Mouse (Mus musculus) forebrain, postnatal 0 days (tissue): ENCODE results near the gene Ceacam19. TPM values are rescaled to one million over a fixed set of nuclear protein-coding genes. Genes with fewer than 3 reads are reported as not detected.
A peak's percentile ranks its signal among the peaks of the same experiment; 100 is the strongest.
"Not testable (repeated sequence)": the region's sequence is repeated elsewhere in the genome, so short reads cannot be mapped to it uniquely, and the experiment has no call there.

Experiments
- ATAC-seq: fragments of 200-750 bp; cut with Nextera tagmentation; 2 replicates; pipeline ENCODE4 v1.8.0; 2017; ENCODE audit warnings: mild to moderate bottlenecking, moderate library complexity
- DNase-seq: peaks from one replicate; pipeline ENCODE4 v3.0.0-alpha.2; 2015
- H3K27ac ChIP-seq: fragments of 300-500 bp; sonication (generic); 2 replicates; pipeline ENCODE4 v1.5.1; 2014; ENCODE audit warnings: low read depth, mild to moderate bottlenecking, antibody characterized with exemption, low read length, moderate library complexity, mixed read lengths
- H3K27me3 ChIP-seq: fragments of 300-500 bp; sonication (generic); 2 replicates; pipeline ENCODE4 v1.6.1; 2014; ENCODE audit warnings: mild to moderate bottlenecking, low read length, mixed read lengths; ENCODE audit not compliant: insufficient read depth
- H3K36me3 ChIP-seq: fragments of 300-500 bp; sonication (generic); 2 replicates; pipeline ENCODE4 v1.6.1; 2014; ENCODE audit warnings: mild to moderate bottlenecking, moderate library complexity; ENCODE audit not compliant: insufficient read depth
- H3K4me1 ChIP-seq: fragments of 300-500 bp; sonication (generic); 2 replicates; pipeline ENCODE4 v1.6.1; 2014; ENCODE audit warnings: antibody characterized with exemption; ENCODE audit not compliant: insufficient read depth
- H3K4me2 ChIP-seq: fragments of 300-500 bp; sonication (generic); 2 replicates; pipeline ENCODE4 v1.6.1; 2014; ENCODE audit warnings: low read depth, mild to moderate bottlenecking, moderate library complexity
- H3K4me3 ChIP-seq: fragments of 300-500 bp; sonication (generic); 2 replicates; pipeline ENCODE4 v1.5.1; 2014; ENCODE audit warnings: low read depth, low read length, mixed read lengths
- H3K9ac ChIP-seq: fragments of 300-500 bp; sonication (generic); 2 replicates; pipeline ENCODE4 v1.6.1; 2014; ENCODE audit warnings: mild to moderate bottlenecking
- H3K9me3 ChIP-seq: fragments of 300-500 bp; sonication (generic); 2 replicates; pipeline ENCODE4 v1.6.1; 2016; ENCODE audit warnings: low read length
- CTCF ChIP-seq: sonication (generic); IDR thresholded peaks from 2 replicates; pipeline ENCODE4 v1.5.1; 2016; ENCODE audit warnings: antibody characterized with exemption, control low read depth, low read depth
- WGBS: fragments of 180-500 bp; shearing (Covaris S2); extraction: QIAGEN DNeasy Blood & Tissue Kit; methylation state at CpG from one replicate; pipeline ENCODE4 v1.1.7; 2014; 5-methylcytosine and 5-hydroxymethylcytosine counted together
- polyA plus RNA-seq: library from polyadenylated mRNA; unstranded; fragments of >200 nt; fragmentation: Nextera tagmentation; extraction: Ambion mirVana; gene quantifications from 2 replicates; pipeline ENCODE4 v1.2.1, GENCODE M21; 2015
- total RNA-seq: library from RNA; depleted of rRNA; stranded (reverse); fragments of >200 nt; gene quantifications from 2 replicates; pipeline ENCODE4 v1.2.3, GENCODE M21; 2014; rRNA removed

The Ceacam19 gene
- not detected in 2 replicates for total RNA-seq
- polyA plus RNA-seq = not detected in 2 replicates

DNA sequence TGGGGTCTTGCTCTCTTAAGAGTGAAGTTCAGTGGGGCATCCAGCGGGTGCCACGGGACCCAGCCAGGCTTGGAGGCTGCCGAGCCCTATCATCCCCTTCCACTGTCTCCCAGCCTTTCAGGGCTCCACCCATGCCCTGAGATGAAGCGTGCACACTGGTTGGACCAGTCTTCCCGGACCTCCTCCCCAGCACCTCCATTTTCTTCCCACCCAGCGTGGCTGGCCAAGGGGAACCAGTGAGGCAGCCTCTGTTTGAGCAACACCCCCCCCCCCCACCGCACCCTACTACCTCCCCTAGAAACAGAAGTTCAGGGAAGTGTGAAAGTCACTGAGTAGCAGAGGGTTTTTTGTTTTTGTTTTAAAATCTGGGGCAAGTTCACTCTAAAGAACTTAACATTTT is at the start of gene Ceacam19:
TSS of gene Ceacam19 (minus strand) at position 117 of the 400 bp plus-strand sequence.
- no peak for DNase-seq
- WGBS = 72% methylated on average over 7 of the region's 7 CpGs

GRCm38 (mm10) chr7:19937229-19937821 is 49.6 kb upstream of the Ceacam19 start:
- H3K4me2 ChIP-seq = no peak overlapping the region
- TF ChIP-seq CTCF = no peak
- DNase-seq = no peak
- no peak for ATAC-seq
- no peak overlapping the region for H3K4me3 ChIP-seq
- H3K27ac ChIP-seq = no peak overlapping the region
- no peaks in the 10 kb centered on the region for H3K4me1 ChIP-seq
- no peaks in the 10 kb centered on the region for H3K27me3 ChIP-seq
- no peaks in the 10 kb centered on the region for H3K36me3 ChIP-seq
- H3K9ac ChIP-seq = no peak overlapping the region
- no peaks in the 10 kb centered on the region for H3K9me3 ChIP-seq
- WGBS = 79% methylated on average over 11 of the region's 11 CpGs

More for the DNA sequence above, at the start of gene Ceacam19:
- H3K27ac ChIP-seq = no peak within 1 kb of the TSS
- H3K4me3 ChIP-seq = no peak within 1 kb of the TSS
- no peak for ATAC-seq
- no peak within 1 kb of the TSS for H3K4me2 ChIP-seq
- H3K36me3 ChIP-seq = no peaks in the 10 kb centered on the region
- no peaks in the 10 kb centered on the region for H3K27me3 ChIP-seq
- no peaks in the 10 kb centered on the region for H3K9me3 ChIP-seq
- no peak within 1 kb of the TSS for H3K9ac ChIP-seq
- TF ChIP-seq CTCF = no peak
- H3K4me1 ChIP-seq = no peaks in the 10 kb centered on the region

DNA sequence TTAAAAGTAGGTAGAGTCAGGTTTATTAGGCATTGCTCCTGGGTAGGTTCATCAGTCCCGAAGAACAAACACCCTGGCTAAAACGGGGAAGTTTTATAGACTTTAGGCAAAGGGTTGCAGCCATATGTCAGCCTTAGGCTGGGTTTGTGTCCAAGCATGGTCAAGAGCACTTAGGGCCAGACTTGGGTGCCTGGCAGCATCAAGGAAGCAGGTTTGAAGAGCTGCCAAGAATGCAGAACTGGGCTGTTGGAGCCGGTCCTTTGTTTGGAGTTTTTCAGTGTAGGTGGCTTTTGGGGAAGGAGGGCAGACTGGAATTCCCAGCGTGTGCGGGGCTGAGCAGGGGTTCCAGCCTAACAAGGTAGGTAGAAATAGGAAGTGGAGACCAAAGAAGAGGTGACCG is 48.2 kb upstream of the Ceacam19 start:
- WGBS = 62% methylated on average over 6 of the region's 6 CpGs
- no peaks in the 10 kb centered on the region for H3K4me1 ChIP-seq
- H3K9ac ChIP-seq = no peak overlapping the region
- ATAC-seq = no peak
- no peaks in the 10 kb centered on the region for H3K27me3 ChIP-seq
- H3K4me2 ChIP-seq = no peak overlapping the region
- no peak overlapping the region for H3K27ac ChIP-seq
- H3K4me3 ChIP-seq = no peak overlapping the region
- no peak for DNase-seq
- no peak for TF ChIP-seq CTCF
- H3K9me3 ChIP-seq = no peaks in the 10 kb centered on the region
- H3K36me3 ChIP-seq = no peaks in the 10 kb centered on the region

DNA sequence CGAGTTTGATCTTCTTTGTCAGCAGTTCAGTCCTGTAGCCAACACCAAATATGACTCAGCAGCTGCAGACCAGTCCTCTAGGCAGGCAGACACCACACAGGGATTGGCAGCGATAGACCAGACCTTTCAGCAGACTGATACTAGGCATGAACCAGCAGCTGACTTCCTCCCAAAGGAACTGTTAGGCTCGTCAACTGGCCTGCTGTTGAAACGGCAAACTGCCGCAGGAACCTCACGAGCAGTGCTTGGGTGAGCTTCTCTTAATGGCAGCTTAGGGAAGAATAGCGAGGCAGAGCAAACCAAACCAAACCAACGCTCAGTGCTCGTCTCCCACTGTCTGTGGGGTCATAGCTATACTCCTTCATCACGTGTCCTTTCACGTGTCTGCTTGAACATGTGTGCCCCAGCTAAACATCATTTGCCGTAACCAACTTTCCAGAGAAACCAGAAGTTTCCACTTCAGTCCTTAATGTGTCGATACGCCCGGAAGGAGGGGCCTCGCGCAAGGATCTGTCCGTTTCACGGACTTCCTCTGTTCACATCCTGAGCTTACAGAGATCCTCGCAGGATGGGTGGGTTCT is 47.5 kb upstream of the Ceacam19 start:
- Histone ChIP-seq H3K27ac (no peak overlapping the region), H3K4me3 (no peak overlapping the region), H3K9ac (no peak overlapping the region), H3K4me2 (no peak overlapping the region), H3K4me1 (no peaks in the 10 kb centered on the region), H3K9me3 (no peaks in the 10 kb centered on the region), H3K36me3 (no peaks in the 10 kb centered on the region), H3K27me3 (no peaks in the 10 kb centered on the region)
- no peak for ATAC-seq
- TF ChIP-seq CTCF = no peak
- WGBS = 84% methylated on average over 20 of the region's 20 CpGs
- DNase-seq = no peak

GRCm38 (mm10) chr7:19932877-19933809 is 45.4 kb upstream of the Ceacam19 start:
- TF ChIP-seq CTCF = no peak
- 16% methylated on average over 21 of the region's 21 CpGs for WGBS
- Histone ChIP-seq H3K4me3 (peak overlapping the region; percentile 26), H3K4me1 (no peaks in the 10 kb centered on the region), H3K9me3 (no peaks in the 10 kb centered on the region), H3K36me3 (no peaks in the 10 kb centered on the region), H3K9ac (peak overlapping the region; percentile 43), H3K27me3 (no peaks in the 10 kb centered on the region), H3K4me2 (peak overlapping the region; percentile 46), H3K27ac (peak overlapping the region; percentile 83)
- peak; percentile 85 for DNase-seq
- ATAC-seq = peak; percentile 86

- Histone ChIP-seq H3K9me3 (no peaks in the 10 kb centered on the region), H3K27ac (peak overlapping the region; percentile 59), H3K36me3 (no peaks in the 10 kb centered on the region), H3K9ac (peak overlapping the region; percentile 33), H3K27me3 (no peaks in the 10 kb centered on the region), H3K4me1 (no peaks in the 10 kb centered on the region), H3K4me2 (peak overlapping the region; percentile 46), H3K4me3 (peak overlapping the region; percentile 26; the same call in 1 of the 2 replicates)
- WGBS = 33% methylated on average over 13 of the region's 13 CpGs
- peak; percentile 27 for DNase-seq
- peak; percentile 49 for ATAC-seq
- TF ChIP-seq CTCF = no peak
These were observed 44.5 kb upstream of the Ceacam19 start for GRCm38 (mm10) chr7:19932133-19932876.

- H3K36me3 ChIP-seq, H3K4me1 ChIP-seq, H3K4me3 ChIP-seq, DNase-seq, H3K4me2 ChIP-seq, H3K27ac ChIP-seq, H3K9me3 ChIP-seq, ATAC-seq, H3K27me3 ChIP-seq, H3K9ac ChIP-seq: not testable (repeated sequence)
- WGBS = 70% methylated on average over 6 of the region's 6 CpGs
These were observed 42.7 kb upstream of the Ceacam19 start for GRCm38 (mm10) chr7:19930481-19930880.
